Mouse (Mus musculus) spleen, adult 2 months (tissue): Measurements from ENCODE around the gene Prpsap1.

Experiments used
- CTCF ChIP-seq: fragments of 200-500 bp; IDR thresholded peaks from 2 replicates; pipeline ENCODE4 v1.5.1; 2011; ENCODE audit warnings: mild to moderate bottlenecking, inconsistent platforms; ENCODE audit not compliant: insufficient read depth, insufficient read length, insufficient replicate concordance; ENCODE audit errors: extremely low read depth
- POLR2A ChIP-seq: fragments of 200-500 bp; IDR thresholded peaks from 2 replicates; pipeline ENCODE4 v1.6.1; 2011; ENCODE audit warnings: low read depth, low read length, inconsistent platforms

DNA sequence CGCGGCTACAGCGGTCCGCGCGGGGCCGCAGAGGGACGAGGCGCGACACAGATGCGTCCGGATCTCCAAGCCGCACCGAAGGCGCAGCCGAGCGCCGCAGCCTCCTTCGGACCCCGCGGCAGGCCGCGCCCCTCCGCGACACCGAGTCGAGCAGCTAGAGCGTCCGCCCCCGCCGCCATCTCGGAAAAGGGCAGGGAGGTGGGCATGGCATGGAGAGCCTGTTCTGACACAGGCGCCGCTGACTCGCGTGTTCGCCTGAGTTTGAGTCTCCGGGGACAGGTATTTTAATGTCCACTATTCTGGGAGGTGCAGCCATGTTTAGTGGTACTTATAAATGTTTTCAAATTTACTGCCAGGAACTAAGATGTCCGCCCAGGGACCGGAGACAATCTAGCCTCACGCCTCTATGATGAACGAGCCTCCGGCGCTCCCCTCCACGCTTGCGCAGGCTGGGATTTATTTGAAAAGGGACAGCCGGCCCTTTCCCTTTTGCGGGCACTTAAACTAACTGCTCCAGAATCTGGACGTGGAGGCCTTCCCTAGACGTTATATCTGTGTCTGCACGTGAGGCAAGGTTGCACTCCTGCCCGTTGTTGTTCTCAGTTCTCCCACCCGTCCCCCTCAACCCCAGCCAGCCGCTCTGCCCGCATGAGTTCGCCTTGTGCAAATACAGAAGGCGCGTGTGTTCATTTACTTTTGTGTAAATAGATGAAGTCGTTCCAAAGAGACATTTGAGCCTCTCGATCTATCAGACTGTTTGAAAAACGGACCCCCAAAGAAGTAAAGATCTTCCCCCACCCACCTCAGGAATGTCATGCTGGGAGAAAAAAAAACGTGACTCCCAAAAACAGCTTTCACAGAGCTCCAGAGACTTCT is 3.5 kb downstream of the Prpsap1 start:
- TF ChIP-seq POLR2A (peak; percentile 75), CTCF (no peak)
